Mouse (Mus musculus) liver, postnatal 0 days (tissue): ENCODE results near the gene Ano9. TPM values are rescaled to one million over a fixed set of nuclear protein-coding genes. Genes with fewer than 3 reads are reported as not detected.

ENCODE experiments used
- ATAC-seq: fragments of 200-750 bp; cut with Nextera tagmentation; 2 replicates; pipeline ENCODE4 v1.8.0; 2017; ENCODE audit warnings: mild to moderate bottlenecking, moderate library complexity
- DNase-seq: peaks from one replicate; pipeline ENCODE4 v3.0.0-alpha.2; 2016
- H3K27ac ChIP-seq: fragments of 300-500 bp; sonication (generic); 2 replicates; pipeline ENCODE4 v1.5.1; 2014; ENCODE audit warnings: antibody characterized with exemption, moderate library complexity, mild to moderate bottlenecking, low read depth
- H3K27me3 ChIP-seq: fragments of 300-500 bp; sonication (generic); 2 replicates; pipeline ENCODE4 v1.6.1; 2014; ENCODE audit warnings: low read length, control low read depth, mixed read lengths; ENCODE audit not compliant: insufficient read depth
- H3K36me3 ChIP-seq: fragments of 300-500 bp; sonication (generic); replicated peaks from 2 replicates; pipeline ENCODE4 v1.6.1; 2014; ENCODE audit warnings: mild to moderate bottlenecking, control low read depth, low read length, moderate library complexity, mixed read lengths; ENCODE audit not compliant: insufficient read depth
- H3K4me1 ChIP-seq: fragments of 300-500 bp; sonication (generic); 2 replicates; pipeline ENCODE4 v1.6.1; 2014; ENCODE audit warnings: antibody characterized with exemption, mild to moderate bottlenecking, control low read depth; ENCODE audit not compliant: insufficient read depth
- H3K4me2 ChIP-seq: fragments of 300-500 bp; sonication (generic); 2 replicates; pipeline ENCODE4 v1.6.1; 2014; ENCODE audit warnings: low read depth, mild to moderate bottlenecking, low read length, moderate library complexity, mixed read lengths
- H3K4me3 ChIP-seq: fragments of 300-500 bp; sonication (generic); 2 replicates; pipeline ENCODE4 v1.5.1; 2014; ENCODE audit warnings: low read depth, low read length
- H3K9ac ChIP-seq: fragments of 300-500 bp; sonication (generic); replicated peaks from 2 replicates; pipeline ENCODE4 v1.6.1; 2014; ENCODE audit warnings: mild to moderate bottlenecking, moderate library complexity
- H3K9me3 ChIP-seq: fragments of 300-500 bp; sonication (generic); 2 replicates; pipeline ENCODE4 v1.6.1; 2016; ENCODE audit warnings: mild to moderate bottlenecking, control low read depth, low read length, mixed read lengths
- CTCF ChIP-seq: sonication (generic); IDR thresholded peaks from 2 replicates; pipeline ENCODE4 v1.5.1; 2016; ENCODE audit warnings: antibody characterized with exemption, low read depth
- EP300 ChIP-seq: IDR thresholded peaks from 2 replicates; pipeline ENCODE4 v1.6.1; 2016; ENCODE audit warnings: antibody characterized with exemption, low read depth, mild to moderate bottlenecking
- WGBS: fragments of 180-500 bp; shearing (Covaris S2); extraction: QIAGEN DNeasy Blood & Tissue Kit; methylation state at CpG from one replicate; pipeline ENCODE4 v1.1.7; 2014; ENCODE audit not compliant: insufficient replicate concordance; 5-methylcytosine and 5-hydroxymethylcytosine counted together
- polyA plus RNA-seq: library from polyadenylated mRNA; unstranded; fragments of >200 nt; fragmentation: Nextera tagmentation; extraction: Ambion mirVana; gene quantifications from 2 replicates; pipeline ENCODE4 v1.2.1, GENCODE M21; 2015

Gene Ano9
- polyA plus RNA-seq, 1 experiment from 2014 or later: 1.4 TPM

GRCm38 (mm10) chr7:141061269-141061692 lies 56.3 kb downstream of the Ano9 start:
- Histone ChIP-seq H3K4me2 (peak overlapping the region; percentile 74), H3K4me3 (peak overlapping the region; percentile 40), H3K36me3 (no peaks in the 10 kb centered on the region), H3K27me3 (peaks cover 45% of the 10 kb centered on the region), H3K9ac (no peak overlapping the region), H3K9me3 (no peaks in the 10 kb centered on the region), H3K27ac (no peak overlapping the region), H3K4me1 (peaks cover 24% of the 10 kb centered on the region)
- TF ChIP-seq CTCF (no peak), EP300 (no peak)
- 6% methylated on average over 37 of the region's 37 CpGs for WGBS
- ATAC-seq: peak; percentile 16; the same call in 1 of the 2 replicates
- DNase-seq: no peak

GRCm38 (mm10) chr7:141060426-141061242 lies 57.0 kb downstream of the Ano9 start, which contains the start of gene B4galnt4:
Gene B4galnt4, plus strand, starts transcription at chr7:141061104.
- ATAC-seq (peak; percentile 59), DNase-seq (peak; percentile 59)
- no peaks in the 10 kb centered on the region for H3K36me3 ChIP-seq
- H3K4me3 ChIP-seq: peak within 1 kb of the TSS; percentile 40
- no peak for TF ChIP-seq CTCF
- no peak for TF ChIP-seq EP300
- H3K27ac ChIP-seq: no peak within 1 kb of the TSS
- H3K4me1 ChIP-seq: peaks cover 24% of the 10 kb centered on the region
- WGBS: 3% methylated on average over 54 of the region's 72 CpGs
- no peak within 1 kb of the TSS for H3K9ac ChIP-seq
- H3K9me3 ChIP-seq: no peaks in the 10 kb centered on the region
- H3K27me3 ChIP-seq: peaks cover 45% of the 10 kb centered on the region
- peak within 1 kb of the TSS; percentile 74 for H3K4me2 ChIP-seq

DNA sequence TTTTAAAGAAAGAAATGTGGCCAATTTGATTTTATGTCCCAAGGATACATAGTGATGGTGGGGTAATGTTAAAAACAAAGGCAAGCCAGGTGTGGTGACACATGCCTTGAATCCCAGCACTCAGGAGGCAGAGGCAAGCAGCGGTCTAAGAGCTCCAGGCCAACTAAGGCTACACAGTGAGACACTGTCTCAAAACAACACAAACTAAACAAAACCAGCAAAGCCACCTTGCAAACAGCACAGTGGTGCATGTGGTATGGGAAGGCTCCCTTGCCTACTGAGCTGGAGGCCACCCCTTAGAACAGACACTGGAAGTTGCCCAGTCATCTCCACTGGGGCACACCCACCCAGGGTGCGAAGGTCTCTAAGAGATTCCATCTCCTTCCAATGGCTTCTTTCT lies 57.7 kb downstream of the Ano9 start:
- Histone ChIP-seq H3K36me3 (no peaks in the 10 kb centered on the region), H3K9ac (no peak overlapping the region), H3K27me3 (peaks cover 45% of the 10 kb centered on the region), H3K4me3 (peak overlapping the region; percentile 40; the same call in 1 of the 2 replicates), H3K4me2 (no peak overlapping the region), H3K4me1 (peaks cover 24% of the 10 kb centered on the region), H3K9me3 (no peaks in the 10 kb centered on the region), H3K27ac (no peak overlapping the region)
- WGBS: 57% methylated on average over 2 of the region's 2 CpGs
- TF ChIP-seq EP300: no peak
- TF ChIP-seq CTCF: no peak
- ATAC-seq (no peak), DNase-seq (no peak)

DNA sequence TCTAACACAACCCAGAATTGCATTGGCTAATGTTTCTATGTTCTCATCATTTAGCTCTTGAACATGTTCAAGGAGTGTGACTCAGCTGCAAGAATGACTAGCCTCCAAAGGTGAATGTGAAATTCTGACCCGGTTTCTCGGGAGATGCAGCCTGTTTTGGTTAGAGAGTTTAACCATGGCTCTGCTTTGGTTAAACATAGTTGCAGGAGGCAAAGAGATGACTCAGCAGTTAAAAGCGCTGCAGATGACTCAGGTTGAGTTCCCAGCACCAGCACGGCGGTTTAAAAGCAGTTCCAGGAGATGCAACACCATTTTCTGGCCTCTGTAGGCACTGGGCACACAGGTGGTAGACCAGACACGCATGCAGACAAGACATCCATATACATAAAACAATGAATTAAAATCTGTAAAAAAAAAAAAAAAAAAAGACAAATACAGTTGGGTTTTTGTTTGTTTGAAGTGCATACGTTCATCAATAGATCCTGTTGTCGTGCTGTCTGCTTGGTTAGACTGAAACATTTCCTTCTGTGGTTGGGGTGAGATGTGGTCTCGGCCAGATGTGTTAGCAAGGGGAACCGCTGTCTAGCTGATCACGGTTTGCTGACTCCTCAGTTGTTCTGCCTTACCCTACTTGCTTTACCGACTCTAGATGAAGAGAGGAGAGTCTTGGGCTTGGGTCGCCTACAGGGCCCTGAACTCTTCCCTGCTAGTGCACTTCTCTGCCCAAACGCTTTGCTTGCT lies 58.8 kb downstream of the Ano9 start:
- no peak for ATAC-seq
- H3K27ac ChIP-seq: no peak overlapping the region
- 59% methylated on average over 14 of the region's 14 CpGs for WGBS
- H3K9ac ChIP-seq: no peak overlapping the region
- no peaks in the 10 kb centered on the region for H3K36me3 ChIP-seq
- H3K9me3 ChIP-seq: no peaks in the 10 kb centered on the region
- H3K4me3 ChIP-seq: no peak overlapping the region
- TF ChIP-seq CTCF (no peak), EP300 (no peak)
- no peak for DNase-seq
- H3K4me2 ChIP-seq: no peak overlapping the region
- peaks cover 14% of the 10 kb centered on the region for H3K4me1 ChIP-seq
- peaks cover 45% of the 10 kb centered on the region for H3K27me3 ChIP-seq

GRCm38 (mm10) chr7:141057541-141057940 lies 60.1 kb downstream of the Ano9 start:
- no peak overlapping the region for H3K9ac ChIP-seq
- 87% methylated on average over 1 of the region's 1 CpGs for WGBS
- peaks cover 39% of the 10 kb centered on the region for H3K27me3 ChIP-seq
- H3K27ac ChIP-seq: no peak overlapping the region
- H3K9me3 ChIP-seq: no peaks in the 10 kb centered on the region
- H3K4me1 ChIP-seq: peaks cover 11% of the 10 kb centered on the region
- no peak for ATAC-seq
- H3K4me3 ChIP-seq: no peak overlapping the region
- H3K4me2 ChIP-seq: no peak overlapping the region
- DNase-seq: no peak
- H3K36me3 ChIP-seq: no peaks in the 10 kb centered on the region
- TF ChIP-seq CTCF: no peak
- no peak for TF ChIP-seq EP300

DNA sequence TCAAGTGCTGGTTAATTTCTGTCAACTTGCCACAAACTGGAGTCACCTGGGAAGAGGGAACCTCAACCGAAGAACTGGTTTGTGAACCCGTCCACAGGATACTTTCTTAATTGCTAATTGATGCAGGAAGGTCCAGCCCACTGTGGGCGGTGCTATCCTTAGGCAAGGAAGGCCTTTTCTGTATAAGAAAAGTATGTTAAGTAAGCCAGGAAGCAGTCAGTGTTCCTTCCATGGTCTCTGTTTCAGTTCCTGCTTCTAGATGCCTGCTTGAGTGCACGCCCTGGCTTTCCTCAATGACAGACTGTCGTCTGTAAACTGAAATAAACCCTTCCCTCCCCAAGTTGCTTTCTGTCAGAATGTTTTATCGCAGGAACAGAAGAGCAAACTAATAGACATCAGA lies 60.6 kb downstream of the Ano9 start:
- peaks cover 34% of the 10 kb centered on the region for H3K27me3 ChIP-seq
- no peak overlapping the region for H3K4me2 ChIP-seq
- 70% methylated on average over 6 of the region's 6 CpGs for WGBS
- ATAC-seq: no peak
- no peak overlapping the region for H3K4me3 ChIP-seq
- peaks cover 11% of the 10 kb centered on the region for H3K4me1 ChIP-seq
- TF ChIP-seq EP300: no peak
- TF ChIP-seq CTCF: no peak
- no peak for DNase-seq
- no peaks in the 10 kb centered on the region for H3K36me3 ChIP-seq
- no peaks in the 10 kb centered on the region for H3K9me3 ChIP-seq
- no peak overlapping the region for H3K27ac ChIP-seq
- H3K9ac ChIP-seq: no peak overlapping the region
